Mouse (Mus musculus): ENCODE results near the gene Brinp1. TPM values are rescaled to one million over a fixed set of nuclear protein-coding genes. Genes with fewer than 3 reads are reported as not detected.
"Not testable (repeated sequence)": the region's sequence is repeated elsewhere in the genome, so short reads cannot be mapped to it uniquely, and the experiment has no call there.

The Brinp1 gene
- polyA plus RNA-seq, 1 experiment from 2014 or later = 16.1 TPM

GRCm38 (mm10) chr4:68864668-68865067, 89.5 kb downstream of the Brinp1 start:
- 93% methylated on average over 2 of the region's 2 CpGs for WGBS
- Histone ChIP-seq H3K9me3 (ENCODE audit: control insufficient read depth, low read length) (no peaks in the 10 kb centered on the region), H3K27me3 (ENCODE audit: control insufficient read depth, insufficient read depth, low read length) (no peaks in the 10 kb centered on the region), H3K4me2 (replicated peaks; ENCODE audit: low read depth, low read length) (no peak overlapping the region), H3K9ac (ENCODE audit: low read depth, low read length) (no peak overlapping the region), H3K4me3 (ENCODE audit: low read depth, low read length) (no peak overlapping the region), H3K27ac (ENCODE audit: low read depth, low read length) (no peak overlapping the region), H3K4me1 (replicated peaks; ENCODE audit: control insufficient read depth, insufficient read depth, low read length) (no peaks in the 10 kb centered on the region), H3K36me3 (ENCODE audit: control insufficient read depth, insufficient read depth, low read length) (no peaks in the 10 kb centered on the region)
- no peak for DNase-seq (ENCODE audit: low spot score)
- no peak for ATAC-seq (ENCODE audit: low FRiP score)

GRCm38 (mm10) chr4:68856868-68857267, 97.3 kb downstream of the Brinp1 start:
- H3K9ac ChIP-seq (ENCODE audit: low read depth, low read length) = no peak overlapping the region
- DNase-seq (ENCODE audit: low spot score) = no peak
- WGBS = 80% methylated on average over 1 of the region's 1 CpGs

GRCm38 (mm10) chr4:68849671-68850070, 104.5 kb downstream of the Brinp1 start:
- no peak for ATAC-seq (ENCODE audit: low FRiP score)
- no peak overlapping the region for H3K4me3 ChIP-seq (ENCODE audit: low read depth, low read length)

More at GRCm38 (mm10) chr4:68856868-68857267, 97.3 kb downstream of the Brinp1 start:
- H3K9me3 ChIP-seq (ENCODE audit: control insufficient read depth, low read length) = no peaks in the 10 kb centered on the region
- no peak overlapping the region for H3K4me2 ChIP-seq (replicated peaks; ENCODE audit: low read depth, low read length)
- H3K4me1 ChIP-seq (replicated peaks; ENCODE audit: control insufficient read depth, insufficient read depth, low read length) = no peaks in the 10 kb centered on the region
- H3K27me3 ChIP-seq (ENCODE audit: control insufficient read depth, insufficient read depth, low read length) = no peaks in the 10 kb centered on the region
- H3K27ac ChIP-seq (ENCODE audit: low read depth, low read length) = no peak overlapping the region
- no peak for ATAC-seq (ENCODE audit: low FRiP score)
- no peaks in the 10 kb centered on the region for H3K36me3 ChIP-seq (ENCODE audit: control insufficient read depth, insufficient read depth, low read length)
- no peak overlapping the region for H3K4me3 ChIP-seq (ENCODE audit: low read depth, low read length)

DNA sequence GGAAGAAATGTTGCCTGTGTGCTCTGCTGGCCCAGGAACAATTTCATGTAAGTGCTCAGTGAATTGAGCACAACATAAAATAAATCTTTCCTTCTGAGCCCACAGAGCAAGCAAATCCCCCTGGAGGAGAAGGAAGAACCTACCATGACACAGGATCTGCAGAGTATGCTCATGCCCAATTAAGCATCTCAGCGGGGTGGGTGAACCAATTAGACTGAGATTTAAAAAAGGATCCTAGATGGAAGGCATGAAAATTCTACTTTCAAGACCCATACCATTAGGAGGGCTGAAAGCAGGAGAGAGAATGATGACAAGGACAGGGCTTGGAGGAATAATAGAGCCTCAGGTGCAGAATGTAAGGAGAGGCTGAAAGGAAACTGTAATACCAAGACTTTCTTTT, 107.2 kb downstream of the Brinp1 start:
- Histone ChIP-seq H3K9me3 (ENCODE audit: control insufficient read depth, low read length) (no peaks in the 10 kb centered on the region), H3K27ac (ENCODE audit: low read depth, low read length) (no peak overlapping the region), H3K9ac (ENCODE audit: low read depth, low read length) (no peak overlapping the region), H3K4me2 (replicated peaks; ENCODE audit: low read depth, low read length) (no peak overlapping the region), H3K4me3 (ENCODE audit: low read depth, low read length) (no peak overlapping the region), H3K27me3 (ENCODE audit: control insufficient read depth, insufficient read depth, low read length) (no peaks in the 10 kb centered on the region), H3K4me1 (replicated peaks; ENCODE audit: control insufficient read depth, insufficient read depth, low read length) (no peaks in the 10 kb centered on the region), H3K36me3 (ENCODE audit: control insufficient read depth, insufficient read depth, low read length) (no peaks in the 10 kb centered on the region)
- ATAC-seq (ENCODE audit: low FRiP score) = no peak
- WGBS = 50% methylated on average over 1 of the region's 1 CpGs
- DNase-seq (ENCODE audit: low spot score) = no peak

More at GRCm38 (mm10) chr4:68849671-68850070, 104.5 kb downstream of the Brinp1 start:
- Histone ChIP-seq H3K4me1 (replicated peaks; ENCODE audit: control insufficient read depth, insufficient read depth, low read length) (no peaks in the 10 kb centered on the region), H3K4me2 (replicated peaks; ENCODE audit: low read depth, low read length) (no peak overlapping the region), H3K9ac (ENCODE audit: low read depth, low read length) (no peak overlapping the region), H3K27me3 (ENCODE audit: control insufficient read depth, insufficient read depth, low read length) (no peaks in the 10 kb centered on the region), H3K9me3 (ENCODE audit: control insufficient read depth, low read length) (no peaks in the 10 kb centered on the region), H3K36me3 (ENCODE audit: control insufficient read depth, insufficient read depth, low read length) (no peaks in the 10 kb centered on the region), H3K27ac (ENCODE audit: low read depth, low read length) (no peak overlapping the region)
- no peak for DNase-seq (ENCODE audit: low spot score)
- 68% methylated on average over 3 of the region's 3 CpGs for WGBS

DNA sequence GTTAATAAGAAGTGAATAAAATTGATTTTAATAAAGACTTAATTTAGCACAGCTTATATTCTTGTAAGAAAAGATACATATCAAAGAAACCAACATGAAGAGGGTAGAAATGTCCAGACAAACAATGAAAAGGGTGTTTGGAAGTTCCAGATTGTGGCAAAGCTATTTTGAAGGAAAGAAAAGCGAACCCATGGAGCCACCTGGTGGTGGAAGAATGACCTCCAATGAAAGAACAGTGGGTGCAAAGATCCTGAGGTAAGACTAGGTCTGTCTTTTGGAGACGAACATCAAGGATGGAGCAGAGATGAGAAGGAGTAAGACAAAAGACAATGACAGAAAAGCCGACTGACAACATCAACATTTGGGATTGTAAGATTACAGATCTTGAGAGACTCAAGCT, 108.2 kb downstream of the Brinp1 start:
- H3K36me3 ChIP-seq (ENCODE audit: control insufficient read depth, insufficient read depth, low read length) = no peaks in the 10 kb centered on the region
- H3K27me3 ChIP-seq (ENCODE audit: control insufficient read depth, insufficient read depth, low read length) = no peaks in the 10 kb centered on the region
- H3K4me2 ChIP-seq (replicated peaks; ENCODE audit: low read depth, low read length) = no peak overlapping the region
- no peak overlapping the region for H3K4me3 ChIP-seq (ENCODE audit: low read depth, low read length)
- DNase-seq (ENCODE audit: low spot score) (peak; percentile 54), ATAC-seq (ENCODE audit: low FRiP score) (no peak)
- 50% methylated on average over 3 of the region's 3 CpGs for WGBS
- H3K4me1 ChIP-seq (replicated peaks; ENCODE audit: control insufficient read depth, insufficient read depth, low read length) = no peaks in the 10 kb centered on the region
- no peaks in the 10 kb centered on the region for H3K9me3 ChIP-seq (ENCODE audit: control insufficient read depth, low read length)
- no peak overlapping the region for H3K27ac ChIP-seq (ENCODE audit: low read depth, low read length)
- no peak overlapping the region for H3K9ac ChIP-seq (ENCODE audit: low read depth, low read length)

- not testable (repeated sequence) for H3K36me3 ChIP-seq (ENCODE audit: control insufficient read depth, insufficient read depth, low read length); DNase-seq (ENCODE audit: low spot score); H3K4me3 ChIP-seq (ENCODE audit: low read depth, low read length); H3K27ac ChIP-seq (ENCODE audit: low read depth, low read length); H3K4me1 ChIP-seq (replicated peaks; ENCODE audit: control insufficient read depth, insufficient read depth, low read length); H3K9me3 ChIP-seq (ENCODE audit: control insufficient read depth, low read length); ATAC-seq (ENCODE audit: low FRiP score); H3K27me3 ChIP-seq (ENCODE audit: control insufficient read depth, insufficient read depth, low read length); H3K9ac ChIP-seq (ENCODE audit: low read depth, low read length); H3K4me2 ChIP-seq (replicated peaks; ENCODE audit: low read depth, low read length)
These were observed 140.2 kb downstream of the Brinp1 start for GRCm38 (mm10) chr4:68813997-68814396.

DNA sequence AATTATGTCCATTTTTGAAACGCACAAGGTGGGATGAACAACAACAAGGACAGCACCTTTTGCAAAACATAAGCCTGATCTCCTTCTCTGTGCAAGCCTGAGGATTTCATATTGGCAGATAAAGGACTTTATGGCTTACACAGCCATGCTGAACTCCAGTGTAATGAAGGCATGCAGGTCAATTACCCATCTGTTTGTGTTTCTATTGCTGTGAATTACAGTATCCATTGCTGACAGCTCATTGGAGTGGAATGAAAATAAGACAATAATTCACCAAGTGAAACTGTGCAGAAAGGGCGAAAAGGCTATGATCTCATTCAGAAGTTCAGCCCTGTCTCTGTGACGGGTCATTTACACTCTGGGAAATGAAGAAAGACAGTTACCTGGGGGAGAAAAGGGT, 147.7 kb downstream of the Brinp1 start:
- Histone ChIP-seq H3K27me3 (ENCODE audit: control insufficient read depth, insufficient read depth, low read length) (no peaks in the 10 kb centered on the region), H3K9me3 (ENCODE audit: control insufficient read depth, low read length) (no peaks in the 10 kb centered on the region), H3K4me2 (replicated peaks; ENCODE audit: low read depth, low read length) (no peak overlapping the region), H3K27ac (ENCODE audit: low read depth, low read length) (no peak overlapping the region), H3K4me3 (ENCODE audit: low read depth, low read length) (no peak overlapping the region), H3K4me1 (replicated peaks; ENCODE audit: control insufficient read depth, insufficient read depth, low read length) (no peaks in the 10 kb centered on the region), H3K36me3 (ENCODE audit: control insufficient read depth, insufficient read depth, low read length) (no peaks in the 10 kb centered on the region), H3K9ac (ENCODE audit: low read depth, low read length) (no peak overlapping the region)
- ATAC-seq (ENCODE audit: low FRiP score) (no peak), DNase-seq (ENCODE audit: low spot score) (no peak)
- 84% methylated on average over 3 of the region's 3 CpGs for WGBS

DNA sequence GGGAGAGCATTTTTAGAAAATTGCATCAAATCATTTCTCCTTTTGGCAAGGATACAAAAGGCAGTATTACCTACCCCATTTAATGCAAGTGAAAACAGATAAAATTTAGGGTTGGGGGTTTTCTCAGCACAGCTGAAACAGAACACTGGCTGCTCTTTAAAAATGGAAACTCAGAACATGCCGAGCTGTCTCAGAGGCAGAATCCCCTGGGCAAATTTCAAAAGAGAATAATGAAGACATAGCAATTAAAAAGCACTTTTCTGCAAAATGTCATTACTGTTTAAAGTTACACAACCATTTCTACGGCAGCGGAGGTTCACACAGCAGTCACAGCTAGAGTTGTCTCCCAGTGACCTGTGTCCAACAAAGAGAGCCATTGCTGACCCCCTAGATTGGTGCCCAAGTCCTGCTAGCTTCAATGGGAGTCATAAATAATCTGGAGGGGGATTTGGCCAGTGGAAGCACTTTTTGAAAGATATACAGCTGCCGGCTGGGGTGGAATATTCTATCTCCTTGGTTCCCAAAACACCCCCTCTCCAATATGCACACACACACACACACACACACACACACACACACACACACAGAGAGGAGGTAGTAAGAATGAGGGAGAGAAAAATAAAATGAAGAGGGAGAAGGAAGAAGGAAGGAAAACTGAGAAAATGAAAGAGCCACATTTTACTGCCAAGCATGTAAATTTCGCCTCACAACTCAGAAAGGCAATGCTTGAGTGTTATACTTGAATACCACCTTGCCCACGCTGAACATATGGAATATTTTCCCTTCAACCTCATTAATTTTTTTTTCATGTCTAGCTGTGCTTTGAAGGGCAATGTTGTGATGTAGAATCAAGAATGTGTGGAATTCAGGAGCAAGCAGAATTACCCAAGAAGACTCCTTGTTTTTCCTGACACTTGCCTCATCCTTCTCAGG, 152.0 kb downstream of the Brinp1 start:
- Histone ChIP-seq H3K36me3 (ENCODE audit: control insufficient read depth, insufficient read depth, low read length) (no peaks in the 10 kb centered on the region), H3K9ac (ENCODE audit: low read depth, low read length) (no peak overlapping the region), H3K27me3 (ENCODE audit: control insufficient read depth, insufficient read depth, low read length) (no peaks in the 10 kb centered on the region), H3K4me1 (replicated peaks; ENCODE audit: control insufficient read depth, insufficient read depth, low read length) (no peaks in the 10 kb centered on the region), H3K4me2 (replicated peaks; ENCODE audit: low read depth, low read length) (no peak overlapping the region), H3K4me3 (ENCODE audit: low read depth, low read length) (no peak overlapping the region), H3K27ac (ENCODE audit: low read depth, low read length) (no peak overlapping the region), H3K9me3 (ENCODE audit: control insufficient read depth, low read length) (no peaks in the 10 kb centered on the region)
- ATAC-seq (ENCODE audit: low FRiP score) = no peak
- 81% methylated on average over 6 of the region's 6 CpGs for WGBS
- DNase-seq (ENCODE audit: low spot score) = no peak

- no peak overlapping the region for H3K27ac ChIP-seq (ENCODE audit: low read depth, low read length)
- no peak overlapping the region for H3K4me2 ChIP-seq (replicated peaks; ENCODE audit: low read depth, low read length)
- no peaks in the 10 kb centered on the region for H3K27me3 ChIP-seq (ENCODE audit: control insufficient read depth, insufficient read depth, low read length)
- H3K9ac ChIP-seq (ENCODE audit: low read depth, low read length) = no peak overlapping the region
- no peak for DNase-seq (ENCODE audit: low spot score)
- H3K36me3 ChIP-seq (ENCODE audit: control insufficient read depth, insufficient read depth, low read length) = no peaks in the 10 kb centered on the region
- no peaks in the 10 kb centered on the region for H3K4me1 ChIP-seq (replicated peaks; ENCODE audit: control insufficient read depth, insufficient read depth, low read length)
- no peak overlapping the region for H3K4me3 ChIP-seq (ENCODE audit: low read depth, low read length)
- no peak; the same call in 1 of the 2 replicates for ATAC-seq (ENCODE audit: low FRiP score)
- 82% methylated on average over 5 of the region's 5 CpGs for WGBS
- no peaks in the 10 kb centered on the region for H3K9me3 ChIP-seq (ENCODE audit: control insufficient read depth, low read length)
These were observed 164.2 kb downstream of the Brinp1 start for GRCm38 (mm10) chr4:68790003-68790402.
